Mouse (Mus musculus) MEL (cell line): ENCODE data around the gene Hps4. TPM values are rescaled to one million over a fixed set of nuclear protein-coding genes. Genes with fewer than 3 reads are reported as not detected.

Source experiments
- DNase-seq: peaks from one replicate; pipeline ENCODE4 v3.0.0; 2011; ENCODE audit warnings: low read depth, low spot score
- H3K27ac ChIP-seq: 2 replicates; pipeline ENCODE4 v1.5.1; 2012; ENCODE audit warnings: low read depth, mild to moderate bottlenecking, control low read depth, low read length, moderate library complexity; ENCODE audit not compliant: control insufficient read depth
- H3K27me3 ChIP-seq, 2 experiments: fragments of 150-350 bp in 1 of 2; sonication (generic) in 1 of 2; 2 replicates each; pipeline ENCODE4 v1.6.1; 2012; ENCODE audit warnings: low read length in 2 of 2, mild to moderate bottlenecking in 2 of 2, improper control_type of control experiment in 1 of 2, moderate library complexity in 1 of 2; ENCODE audit not compliant: insufficient read depth in 2 of 2, control insufficient read depth in 1 of 2
- H3K36me3 ChIP-seq, 2 experiments: 2 replicates each; pipeline ENCODE4 v1.6.1; 2012 to 2014; ENCODE audit warnings: low read length in 2 of 2, improper control_type of control experiment in 1 of 2, inconsistent platforms in 1 of 2, mild to moderate bottlenecking in 1 of 2; ENCODE audit not compliant: insufficient read depth in 2 of 2, control insufficient read depth in 1 of 2
- H3K4me1 ChIP-seq, 2 experiments: fragments of 150-350 bp in 1 of 2; sonication (generic) in 1 of 2; 2 replicates each; pipeline ENCODE4 v1.6.1; 2012; ENCODE audit warnings: low read length in 2 of 2, improper control_type of control experiment in 1 of 2, mild to moderate bottlenecking in 1 of 2; ENCODE audit not compliant: insufficient read depth in 2 of 2, control insufficient read depth in 1 of 2
- H3K4me3 ChIP-seq, 2 experiments: fragments of 150-350 bp in 1 of 2; sonication (generic) in 1 of 2; 2 replicates each; pipeline ENCODE4 v1.5.1; 2012; ENCODE audit warnings: low read depth in 2 of 2, low read length in 2 of 2, mild to moderate bottlenecking in 2 of 2, moderate library complexity in 2 of 2, control low read depth in 1 of 2, improper control_type of control experiment in 1 of 2; ENCODE audit not compliant: control insufficient read depth in 1 of 2, insufficient read depth in 1 of 2
- H3K79me2 ChIP-seq: 2 replicates; pipeline ENCODE4 v1.6.1; 2012; ENCODE audit warnings: mild to moderate bottlenecking, low read length, moderate library complexity; ENCODE audit not compliant: control insufficient read depth, poor library complexity, insufficient read depth
- H3K9ac ChIP-seq: 2 replicates; pipeline ENCODE4 v1.6.1; 2012; ENCODE audit warnings: low read depth, mild to moderate bottlenecking, control low read depth, low read length, moderate library complexity; ENCODE audit not compliant: control insufficient read depth, poor library complexity, severe bottlenecking
- H3K9me3 ChIP-seq: fragments of 150-350 bp; sonication (generic); replicated peaks from 2 replicates; pipeline ENCODE4 v1.6.1; 2012; ENCODE audit warnings: mild to moderate bottlenecking, low read length, improper control_type of control experiment, moderate library complexity; ENCODE audit not compliant: insufficient read depth
- CHD1 ChIP-seq: IDR thresholded peaks from 2 replicates; pipeline ENCODE4 v1.6.1; 2012; ENCODE audit warnings: low read depth, mild to moderate bottlenecking, inconsistent platforms, low read length, improper control_type of control experiment
- E2F4 ChIP-seq: IDR thresholded peaks from 2 replicates; pipeline ENCODE4 v1.6.1; 2011; ENCODE audit warnings: low read depth, low read length, improper control_type of control experiment, borderline replicate concordance
- ELF1 ChIP-seq: IDR thresholded peaks from 2 replicates; pipeline ENCODE4 v1.6.1; 2014; ENCODE audit warnings: low read depth, mild to moderate bottlenecking, inconsistent platforms, low read length, improper control_type of control experiment, moderate library complexity
- HCFC1 ChIP-seq: IDR thresholded peaks from 2 replicates; pipeline ENCODE4 v1.6.1; 2012; ENCODE audit warnings: low read depth, mild to moderate bottlenecking, inconsistent platforms, low read length, improper control_type of control experiment, moderate library complexity
- JUND ChIP-seq: IDR thresholded peaks from 2 replicates; pipeline ENCODE4 v1.6.1; 2011; ENCODE audit warnings: low read depth, mild to moderate bottlenecking, improper control_type of control experiment, low read length
- KAT2A ChIP-seq: conservative IDR thresholded peaks from 2 replicates; pipeline ENCODE4 v1.6.1; 2012; ENCODE audit warnings: low read depth, low read length, improper control_type of control experiment, inconsistent platforms
- MAFK ChIP-seq: IDR thresholded peaks from 2 replicates; pipeline ENCODE4 v1.6.1; 2011; ENCODE audit warnings: low read depth, mild to moderate bottlenecking, low read length, improper control_type of control experiment, borderline replicate concordance
- MAZ ChIP-seq: IDR thresholded peaks from 2 replicates; pipeline ENCODE4 v1.6.1; 2012; ENCODE audit warnings: low read depth, mild to moderate bottlenecking, inconsistent platforms, low read length, improper control_type of control experiment
- MEF2A ChIP-seq: IDR thresholded peaks from 2 replicates; pipeline ENCODE4 v1.6.1; 2014; ENCODE audit warnings: low read depth, mild to moderate bottlenecking, inconsistent platforms, low read length, improper control_type of control experiment; ENCODE audit not compliant: poor library complexity, insufficient replicate concordance, severe bottlenecking; ENCODE audit errors: extremely low read depth
- MXI1 ChIP-seq: IDR thresholded peaks from 2 replicates; pipeline ENCODE4 v1.6.1; 2011; ENCODE audit warnings: mild to moderate bottlenecking, low read depth, low read length, improper control_type of control experiment
- MYC ChIP-seq: IDR thresholded peaks from 2 replicates; pipeline ENCODE4 v1.6.1; 2011; ENCODE audit warnings: low read depth, mild to moderate bottlenecking, low read length, improper control_type of control experiment, moderate library complexity
- POLR2AphosphoS2 ChIP-seq: IDR thresholded peaks from 2 replicates; pipeline ENCODE4 v1.6.1; 2011; ENCODE audit warnings: low read length, improper control_type of control experiment
- POLR2AphosphoS5 ChIP-seq: IDR thresholded peaks from 2 replicates; pipeline ENCODE4 v1.6.1; 2012; ENCODE audit warnings: low read depth, borderline replicate concordance, mild to moderate bottlenecking, inconsistent platforms, low read length, moderate library complexity, mixed read lengths
- RAD21 ChIP-seq: IDR thresholded peaks from 2 replicates; pipeline ENCODE4 v1.6.1; 2011; ENCODE audit warnings: mild to moderate bottlenecking, low read depth, low read length, improper control_type of control experiment
- RCOR1 ChIP-seq: IDR thresholded peaks from 2 replicates; pipeline ENCODE4 v1.6.1; 2012; ENCODE audit warnings: low read depth, mild to moderate bottlenecking, inconsistent platforms, low read length, improper control_type of control experiment
- SIN3A ChIP-seq: IDR thresholded peaks from 2 replicates; pipeline ENCODE4 v1.6.1; 2012; ENCODE audit warnings: low read length, improper control_type of control experiment, inconsistent platforms
- SMC3 ChIP-seq: IDR thresholded peaks from 2 replicates; pipeline ENCODE4 v1.6.1; 2011; ENCODE audit warnings: low read depth, low read length, improper control_type of control experiment
- UBTF ChIP-seq: IDR thresholded peaks from 2 replicates; pipeline ENCODE4 v1.6.1; 2012; ENCODE audit warnings: low read depth, mild to moderate bottlenecking, inconsistent platforms, low read length, improper control_type of control experiment, moderate library complexity, borderline replicate concordance; ENCODE audit not compliant: insufficient read depth
- ZKSCAN1 ChIP-seq: IDR thresholded peaks from 2 replicates; pipeline ENCODE4 v1.6.1; 2012; ENCODE audit warnings: low read depth, mild to moderate bottlenecking, inconsistent platforms, low read length, improper control_type of control experiment, moderate library complexity
- ZMIZ1 ChIP-seq: IDR thresholded peaks from 2 replicates; pipeline ENCODE4 v1.6.1; 2012; ENCODE audit warnings: low read depth, mild to moderate bottlenecking, inconsistent platforms, low read length, improper control_type of control experiment, moderate library complexity
- polyA plus RNA-seq, 2 experiments: library from polyadenylated mRNA; stranded (reverse) in 1 of 2; unstranded in 1 of 2; fragments of >175 nt in 1 of 2; fragments of >200 nt in 1 of 2; gene quantifications; 2 replicates each; pipeline versions ENCODE4 v1.2.1 to v1.2.4; 2012; ENCODE audit warnings: low replicate concordance in 2 of 2, low read depth in 1 of 2; ENCODE audit not compliant: insufficient read length in 2 of 2, insufficient read depth in 1 of 2, missing spikeins in 1 of 2
- total RNA-seq: library from RNA; depleted of rRNA; stranded (reverse); fragments of 300-350 nt; gene quantifications from 2 replicates; pipeline ENCODE4 v1.2.3, GENCODE M21; 2012

Gene Hps4
- total and polyA plus RNA-seq, 3 experiments: 37.1 to 41.7 TPM; not detected in 1

DNA sequence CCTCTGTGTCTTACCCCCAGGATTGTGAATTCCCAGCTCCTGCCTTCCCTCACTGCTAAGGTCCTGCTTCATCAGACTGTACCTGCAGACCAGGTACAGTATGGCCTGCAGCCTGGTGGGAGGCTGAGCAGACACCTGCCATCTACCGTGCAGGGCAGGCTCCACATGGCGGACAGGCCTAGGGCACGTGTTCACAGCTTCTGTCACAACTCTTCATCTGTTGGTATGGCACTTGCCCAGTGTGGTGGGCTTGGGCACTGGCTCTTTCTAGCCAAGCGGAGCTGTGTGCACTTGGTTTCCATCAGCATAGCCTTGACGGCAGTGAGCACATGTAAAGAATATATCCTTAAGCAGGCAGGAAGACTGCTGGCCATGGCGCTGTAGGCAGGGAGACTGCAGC lies 24.0 kb downstream of the Hps4 start:
- no peak overlapping the region for H3K4me3 ChIP-seq
- H3K79me2 ChIP-seq: no peaks in the 10 kb centered on the region
- no peak for TF ChIP-seq ZKSCAN1
- TF ChIP-seq ZMIZ1: no peak
- H3K9ac ChIP-seq: no peak overlapping the region
- no peaks in the 10 kb centered on the region for H3K27me3 ChIP-seq
- H3K36me3 ChIP-seq: no peaks in the 10 kb centered on the region; a peak in 1 of 4 replicates
- no peaks in the 10 kb centered on the region for H3K9me3 ChIP-seq
- DNase-seq: no peak
- H3K27ac ChIP-seq: no peak overlapping the region
- no peaks in the 10 kb centered on the region for H3K4me1 ChIP-seq

DNA sequence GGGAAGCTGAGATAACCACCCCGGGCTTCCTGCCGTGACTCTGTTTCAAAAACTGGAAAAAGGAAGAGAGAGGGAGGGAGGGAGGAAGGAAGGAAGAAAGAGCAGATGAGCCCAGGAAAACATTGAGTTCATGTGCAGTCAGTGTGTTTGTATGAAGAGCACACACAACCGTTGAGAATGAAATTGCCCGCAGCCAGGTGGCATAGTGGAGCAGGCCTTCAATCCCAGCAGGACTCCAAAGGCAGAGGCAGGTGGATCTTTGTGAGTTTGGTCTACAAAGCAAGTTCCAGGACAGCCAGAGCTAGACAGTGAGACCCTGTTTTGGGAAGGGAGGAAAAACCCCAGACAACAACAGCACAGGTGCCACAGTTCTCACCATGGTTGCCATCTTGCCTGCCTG lies 24.5 kb downstream of the Hps4 start:
- Histone ChIP-seq H3K27ac (no peak overlapping the region), H3K27me3 (no peaks in the 10 kb centered on the region), H3K79me2 (no peaks in the 10 kb centered on the region), H3K4me3 (no peak overlapping the region), H3K4me1 (no peaks in the 10 kb centered on the region), H3K9me3 (no peaks in the 10 kb centered on the region), H3K9ac (no peak overlapping the region), H3K36me3 (no peaks in the 10 kb centered on the region; a peak in 1 of 4 replicates)
- TF ChIP-seq MAFK (no peak), E2F4 (no peak), KAT2A (no peak)
- no peak for DNase-seq

DNA sequence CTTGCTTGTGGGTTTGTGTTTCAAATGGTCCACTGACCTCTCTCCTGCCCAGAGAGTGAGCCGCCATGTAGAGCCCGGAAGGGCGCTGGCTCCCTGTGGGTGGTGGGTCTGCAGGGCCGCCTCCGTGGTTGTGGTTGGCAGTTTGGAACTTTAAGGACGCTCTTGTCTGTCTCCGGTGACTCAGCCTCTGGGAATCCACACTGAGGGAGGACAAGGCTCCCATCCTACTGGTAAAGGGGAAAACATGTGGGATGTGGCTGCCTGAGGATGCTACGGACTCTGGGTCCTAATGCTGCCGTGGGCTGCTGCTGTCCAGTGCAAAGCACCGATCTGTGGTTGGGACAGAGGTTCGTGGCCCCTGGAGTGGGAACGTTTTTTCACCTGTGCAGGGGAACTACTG lies 25.0 kb downstream of the Hps4 start:
- Histone ChIP-seq H3K27me3 (no peaks in the 10 kb centered on the region), H3K4me1 (no peaks in the 10 kb centered on the region)
- TF ChIP-seq JUND: no peak
- TF ChIP-seq E2F4: no peak
- TF ChIP-seq MAZ: no peak

DNA sequence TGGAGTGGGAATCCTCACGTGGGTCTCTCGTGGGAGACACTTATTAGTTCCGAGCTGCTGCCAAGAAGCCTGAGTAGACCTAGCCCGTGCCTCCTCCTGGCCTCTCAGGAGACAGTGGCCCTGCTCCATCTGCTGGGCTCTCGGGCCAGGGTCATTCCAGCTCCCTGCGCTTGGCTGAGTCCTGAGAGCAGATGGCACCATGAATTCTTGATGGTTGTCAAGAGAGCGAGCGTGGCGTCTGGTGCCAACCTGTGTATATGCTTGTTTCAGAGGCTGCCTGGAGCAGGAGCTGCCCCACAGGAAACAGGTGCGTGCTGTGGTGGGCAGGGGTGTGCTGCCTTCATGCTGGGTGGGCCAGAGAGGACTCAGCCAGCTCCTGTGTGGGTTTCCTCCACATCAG lies 25.8 kb downstream of the Hps4 start:
- no peak for TF ChIP-seq POLR2AphosphoS5
- TF ChIP-seq JUND: no peak
- TF ChIP-seq MEF2A: no peak
- no peak for TF ChIP-seq RCOR1
- no peak for TF ChIP-seq CHD1
- no peak for TF ChIP-seq RAD21
- no peak for TF ChIP-seq MYC
- TF ChIP-seq HCFC1: no peak
- TF ChIP-seq SIN3A: no peak
- no peak for TF ChIP-seq SMC3
- no peak for TF ChIP-seq KAT2A
- no peak for TF ChIP-seq ELF1
- no peak for TF ChIP-seq POLR2AphosphoS2
- TF ChIP-seq UBTF: no peak
- no peak for TF ChIP-seq MXI1
- TF ChIP-seq, all 39 proteins: peak for 0
- H3K4me1 ChIP-seq: no peaks in the 10 kb centered on the region
- no peaks in the 10 kb centered on the region for H3K9me3 ChIP-seq
- no peaks in the 10 kb centered on the region for H3K27me3 ChIP-seq
- H3K79me2 ChIP-seq: no peaks in the 10 kb centered on the region
- no peaks in the 10 kb centered on the region; a peak in 1 of 4 replicates for H3K36me3 ChIP-seq
- DNase-seq: no peak
- no peak overlapping the region for H3K27ac ChIP-seq
- H3K9ac ChIP-seq: no peak overlapping the region
- H3K4me3 ChIP-seq: no peak overlapping the region

More for the DNA sequence above, 25.0 kb downstream of the Hps4 start:
- no peak for DNase-seq
- H3K27ac ChIP-seq: no peak overlapping the region
- no peaks in the 10 kb centered on the region; a peak in 1 of 4 replicates for H3K36me3 ChIP-seq
- no peak overlapping the region for H3K9ac ChIP-seq
- H3K79me2 ChIP-seq: no peaks in the 10 kb centered on the region
- H3K4me3 ChIP-seq: no peak overlapping the region
- no peaks in the 10 kb centered on the region for H3K9me3 ChIP-seq
